ENCODE assay signal across 37 mouse cellular contexts in the genomic region with DNA sequence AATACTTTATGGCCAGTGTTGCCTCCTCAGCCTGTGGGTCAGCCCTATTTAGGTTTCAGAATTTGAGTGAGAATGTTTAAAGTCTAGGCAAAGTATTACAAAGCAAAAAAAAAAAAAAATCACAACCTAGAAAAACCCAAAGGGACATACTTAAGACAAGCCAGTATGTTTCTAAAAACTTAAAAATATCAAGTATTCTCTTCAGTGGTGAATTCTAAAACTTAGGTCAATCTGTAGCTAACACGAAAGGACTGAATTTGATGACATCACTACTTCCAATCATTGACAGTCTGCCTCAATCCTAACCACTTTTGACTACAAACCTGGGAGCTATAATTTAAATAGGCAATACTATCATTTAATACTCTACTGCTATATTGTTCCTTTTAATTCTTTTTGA. TPM values are rescaled to one million over a fixed set of nuclear protein-coding genes. Genes with fewer than 3 reads are reported as not detected.
"Had no signal": no experiment of that assay in that cellular context is flagged by ENCODE, and none has a peak within 500 bp of the region (broad histone marks: within the 10 kb centered on the region; RNA-seq: fewer than 3 reads in every experiment).

No protein-coding gene starts in this region.

- H3K27ac ChIP-seq: embryonic facial prominence, embryonic 10.5 days; embryonic facial prominence, embryonic 12.5 days; embryonic facial prominence, embryonic 13.5 days; embryonic facial prominence, embryonic 15.5 days; forebrain, embryonic 10.5 days; forebrain, embryonic 12.5 days; forebrain, embryonic 13.5 days; forebrain, embryonic 15.5 days; gastrocnemius, adult 2 months; heart, adult 2 months; heart, embryonic 10.5 days had no signal

- H3K9ac ChIP-seq: embryonic facial prominence, embryonic 12.5 days; embryonic facial prominence, embryonic 13.5 days; embryonic facial prominence, embryonic 15.5 days; forebrain, embryonic 12.5 days; forebrain, embryonic 13.5 days; forebrain, embryonic 15.5 days; forebrain, postnatal 0 days had no signal

- DNase-seq: cerebellum, adult 9-11 months; cerebellum, postnatal 10 days; cerebellum, postnatal 14 days; cerebellum, postnatal 25 days; cerebellum, postnatal 36 days; embryo, embryonic 11 days; forebrain, postnatal 0 days; gastrocnemius, adult 2 months; gastrocnemius, postnatal 10 days; gastrocnemius, postnatal 14 days; gastrocnemius, postnatal 25 days; gastrocnemius, postnatal 36 days; heart, adult 11 months; heart, adult 18-20 months; heart, adult 2 months had no signal

- H3K27me3 ChIP-seq: embryonic facial prominence, embryonic 12.5 days; embryonic facial prominence, embryonic 13.5 days; embryonic facial prominence, embryonic 15.5 days; forebrain, embryonic 13.5 days; forebrain, embryonic 15.5 days had no signal

- H3K4me2 ChIP-seq: embryonic facial prominence, embryonic 12.5 days; embryonic facial prominence, embryonic 13.5 days; embryonic facial prominence, embryonic 15.5 days; forebrain, embryonic 12.5 days; forebrain, embryonic 13.5 days; forebrain, embryonic 15.5 days had no signal

- H3K4me1 ChIP-seq: embryonic facial prominence, embryonic 12.5 days had no signal

- H3K4me3 ChIP-seq: embryonic facial prominence, embryonic 10.5 days; embryonic facial prominence, embryonic 12.5 days; embryonic facial prominence, embryonic 13.5 days; embryonic facial prominence, embryonic 15.5 days; erythroblast, embryonic 14.5 days; forebrain, embryonic 10.5 days; forebrain, embryonic 12.5 days; forebrain, embryonic 13.5 days; forebrain, embryonic 15.5 days; gastrocnemius, adult 2 months; heart, adult 2 months; heart, embryonic 10.5 days had no signal

- H3K9me3 ChIP-seq: embryonic facial prominence, embryonic 10.5 days; embryonic facial prominence, embryonic 12.5 days; embryonic facial prominence, embryonic 13.5 days; embryonic facial prominence, embryonic 15.5 days; forebrain, embryonic 10.5 days; forebrain, embryonic 12.5 days; forebrain, embryonic 13.5 days; forebrain, embryonic 15.5 days; heart, embryonic 10.5 days had no signal

RNA-seq across cellular contexts. Expression of gene Fgf18, which starts 5.8 kb away (rescaled TPM):
- total RNA-seq: common myeloid progenitor, adult 5-6 weeks; granulocyte monocyte progenitor cell, adult 5-6 weeks had no signal
- polyA plus RNA-seq: erythroblast, embryonic 14.5 days had no signal

RNA-seq across cellular contexts. Expression of gene Tlx3, which starts 50.4 kb away (rescaled TPM):
- total RNA-seq: common myeloid progenitor, adult 5-6 weeks; forebrain, postnatal 0 days; gastrocnemius, adult 18-20 months; gastrocnemius, adult 2 months; gastrocnemius, adult 8-10 months; gastrocnemius, postnatal 10 days; gastrocnemius, postnatal 14 days; gastrocnemius, postnatal 25 days; gastrocnemius, postnatal 36 days; gastrocnemius, postnatal 4 days; granulocyte monocyte progenitor cell, adult 5-6 weeks; heart, adult 18-20 months; heart, adult 2 months; heart, adult 8-10 months had no signal
- polyA plus RNA-seq: cortical plate, adult 2 months; forebrain, embryonic 10.5 days; forebrain, embryonic 11.5 days; forebrain, embryonic 13.5 days; forebrain, embryonic 14.5 days; forebrain, embryonic 16.5 days; forebrain, postnatal 0 days; frontal cortex, adult 2 months; gonadal fat pad, adult 2 months; heart, adult 2 months had no signal
